Mouse (Mus musculus): ENCODE results near the gene Pacsin1.
A peak's percentile ranks its signal among the peaks of the same experiment; 100 is the strongest.
"Not testable (repeated sequence)": the region's sequence is repeated elsewhere in the genome, so short reads cannot be mapped to it uniquely, and the experiment has no call there.

Pacsin1 gene

DNA sequence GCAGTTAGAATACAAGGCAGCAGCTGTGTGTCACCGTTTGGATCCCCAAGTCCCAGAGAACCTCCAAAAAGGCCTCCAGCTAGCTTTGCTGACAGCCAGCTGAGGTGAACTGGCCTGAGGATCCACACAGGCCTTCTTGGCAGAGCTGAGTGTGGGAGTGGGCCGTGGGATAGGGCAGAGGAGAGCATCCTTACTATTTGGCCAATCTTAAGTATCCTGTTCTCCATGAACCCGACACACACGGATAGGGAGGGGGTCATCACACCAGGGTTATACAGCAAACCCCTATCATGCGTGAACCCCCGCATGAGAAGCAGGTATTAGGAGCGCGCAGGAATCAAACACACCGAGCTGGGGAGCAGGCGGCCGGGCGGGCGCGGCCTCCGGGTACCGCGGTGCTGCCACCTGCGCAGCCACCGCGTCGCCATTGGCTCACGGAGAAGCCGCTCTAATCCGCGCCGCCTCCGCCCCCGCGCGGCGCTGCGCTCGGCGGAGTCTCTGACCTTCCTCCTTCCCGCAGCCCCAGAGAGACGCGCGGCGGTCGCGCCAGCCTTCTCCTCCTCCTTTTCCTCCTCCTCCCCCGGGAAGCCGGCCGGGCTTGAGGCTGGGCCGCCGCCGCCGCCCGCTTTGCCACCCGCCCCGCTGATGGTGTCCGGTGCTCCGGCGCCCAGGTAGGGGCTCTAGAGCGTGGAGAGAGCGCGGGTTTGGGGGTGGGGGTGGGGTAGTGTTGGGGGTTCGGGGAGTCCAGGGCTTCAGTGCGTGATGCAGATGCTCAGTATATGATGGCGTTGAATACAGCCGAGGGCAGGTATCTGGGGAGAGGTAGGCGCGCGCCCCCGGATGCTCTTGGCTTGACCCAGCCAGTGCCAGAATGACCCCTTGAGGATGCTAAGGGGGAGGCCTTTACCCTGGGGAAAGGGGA, at the start of gene Pacsin1:
TSS of gene Pacsin1 (plus strand) at position 421 of the 922 bp plus-strand sequence.
- DNase-seq (ENCODE audit: low spot score): peak; percentile 11

GRCm38 (mm10) chr17:27609576-27609975, 45.7 kb upstream of the Pacsin1 start:
- DNase-seq (ENCODE audit: low spot score): no peak

- no peak for DNase-seq (ENCODE audit: low spot score)
Measured at GRCm38 (mm10) chr17:27610679-27611518, 44.4 kb upstream of the Pacsin1 start.

GRCm38 (mm10) chr17:27611519-27611884, 43.8 kb upstream of the Pacsin1 start:
- DNase-seq (ENCODE audit: low spot score): no peak

GRCm38 (mm10) chr17:27611994-27612393, 43.3 kb upstream of the Pacsin1 start:
- DNase-seq (ENCODE audit: low spot score): no peak

GRCm38 (mm10) chr17:27613016-27613415, 42.3 kb upstream of the Pacsin1 start:
- no peak for DNase-seq (ENCODE audit: low spot score)

DNA sequence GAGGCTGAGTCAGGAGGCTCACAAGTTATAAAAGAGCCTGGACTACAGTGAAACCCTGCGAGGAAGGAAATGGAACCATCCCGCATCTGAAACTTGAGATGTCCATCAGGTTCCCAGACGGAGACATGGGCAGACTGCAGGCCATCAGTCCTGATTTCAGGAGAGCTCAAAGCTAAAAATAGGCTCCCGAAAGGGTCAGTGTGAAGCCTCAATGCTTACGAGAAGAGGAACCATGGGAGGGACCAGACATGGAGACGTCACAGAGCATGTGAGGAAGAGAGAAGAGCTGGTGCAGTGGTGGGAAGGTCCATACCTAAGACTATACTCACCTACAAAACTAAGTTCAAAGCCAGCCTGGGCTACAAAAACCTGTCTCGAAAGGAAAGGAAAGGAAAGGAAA, 39.9 kb upstream of the Pacsin1 start:
- DNase-seq (ENCODE audit: low spot score): no peak

GRCm38 (mm10) chr17:27621161-27621560, 34.1 kb upstream of the Pacsin1 start:
- DNase-seq (ENCODE audit: low spot score): no peak

GRCm38 (mm10) chr17:27621705-27622531, 33.4 kb upstream of the Pacsin1 start:
- no peak for DNase-seq (ENCODE audit: low spot score)

- DNase-seq (ENCODE audit: low spot score): peak; percentile 26
Measured at GRCm38 (mm10) chr17:27622611-27623359, 32.5 kb upstream of the Pacsin1 start.

DNA sequence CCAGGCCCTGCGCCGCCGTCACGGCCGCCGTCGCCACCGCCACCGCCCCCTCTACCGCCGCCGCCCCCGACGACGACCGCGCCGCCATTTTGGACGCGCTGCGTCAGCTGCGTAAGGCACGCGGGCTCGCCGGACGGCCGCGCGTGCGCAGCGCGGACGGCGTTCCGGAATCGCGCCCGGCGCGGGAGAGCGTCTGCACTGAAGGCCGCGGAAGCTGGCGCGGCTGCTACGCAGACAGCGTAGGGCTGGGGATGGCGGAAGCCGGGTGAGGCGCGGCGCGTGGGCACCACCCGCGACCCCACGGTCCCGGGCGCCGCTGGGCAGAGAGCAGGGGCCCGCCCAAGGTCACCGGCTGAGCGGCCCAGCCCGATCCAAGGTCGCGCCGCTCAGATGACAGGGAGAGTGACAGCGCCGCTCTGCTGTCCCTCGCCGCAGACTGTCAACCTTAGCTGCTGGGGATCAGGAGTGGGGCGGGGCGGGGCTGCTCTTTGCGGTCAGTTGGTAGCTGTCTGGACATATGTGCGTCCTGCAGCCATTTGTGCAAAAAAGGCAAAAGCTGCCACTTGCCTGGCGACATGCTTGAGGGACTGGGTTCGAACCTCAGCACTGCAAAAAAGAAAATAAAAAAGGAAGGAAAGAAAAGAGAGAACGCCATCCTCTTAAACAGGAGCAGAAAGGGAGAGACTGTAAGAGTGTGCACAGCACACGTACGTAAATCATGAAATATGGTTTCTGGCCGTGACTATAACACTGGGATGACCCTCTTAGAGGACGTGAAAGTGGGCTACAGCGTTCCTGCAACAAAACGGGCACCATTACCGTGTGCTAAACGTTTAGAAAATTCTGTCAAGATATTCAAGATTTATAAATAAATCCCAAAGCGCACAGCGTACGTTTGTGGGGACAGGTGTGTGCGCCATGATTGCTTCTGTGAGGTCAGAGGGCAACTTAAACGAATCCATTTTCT, 31.7 kb upstream of the Pacsin1 start, which contains the start of gene Nudt3:
TSS of gene Nudt3 (minus strand) at position 136 of the 967 bp plus-strand sequence.
- DNase-seq (ENCODE audit: low spot score): peak; percentile 88

DNA sequence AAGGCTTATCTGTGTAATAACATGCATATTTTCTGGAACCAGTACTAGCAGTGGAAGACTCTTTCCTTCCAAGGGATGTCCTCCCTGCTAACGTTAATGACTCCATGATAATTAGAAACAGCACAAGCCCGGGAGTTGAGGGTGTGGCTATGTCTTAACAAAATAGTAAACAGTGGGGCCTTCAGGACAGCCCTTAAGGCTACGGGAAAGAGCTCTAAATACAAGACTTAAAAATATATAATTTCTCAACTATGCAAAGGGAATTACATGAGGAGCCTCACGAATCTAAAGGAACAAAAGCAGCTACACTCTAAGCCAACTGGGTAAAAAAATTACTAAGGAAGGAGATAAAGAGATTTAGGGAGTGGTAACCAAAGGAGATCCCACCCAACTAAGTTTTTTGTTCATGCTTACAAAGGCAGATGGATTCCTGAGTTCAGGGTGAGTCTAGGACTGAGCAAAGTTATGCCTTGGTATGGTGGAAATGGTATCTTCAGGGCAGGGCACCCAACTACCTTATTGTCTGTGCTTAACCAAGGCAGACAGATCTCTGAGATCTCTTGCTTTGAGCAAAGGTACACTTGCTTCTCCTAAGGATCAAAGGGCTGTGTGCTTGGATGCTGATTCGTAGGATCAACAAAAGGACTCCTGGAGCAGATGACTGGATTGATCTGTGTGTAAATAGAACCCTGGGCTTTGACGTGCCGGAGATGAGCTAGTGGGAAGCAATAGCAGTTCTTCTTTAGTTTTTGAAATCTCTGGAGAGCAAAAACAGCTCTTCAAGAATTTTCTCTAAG, 29.7 kb upstream of the Pacsin1 start:
- no peak for DNase-seq (ENCODE audit: low spot score)

GRCm38 (mm10) chr17:27626681-27627080, 28.6 kb upstream of the Pacsin1 start:
- no peak for DNase-seq (ENCODE audit: low spot score)

DNA sequence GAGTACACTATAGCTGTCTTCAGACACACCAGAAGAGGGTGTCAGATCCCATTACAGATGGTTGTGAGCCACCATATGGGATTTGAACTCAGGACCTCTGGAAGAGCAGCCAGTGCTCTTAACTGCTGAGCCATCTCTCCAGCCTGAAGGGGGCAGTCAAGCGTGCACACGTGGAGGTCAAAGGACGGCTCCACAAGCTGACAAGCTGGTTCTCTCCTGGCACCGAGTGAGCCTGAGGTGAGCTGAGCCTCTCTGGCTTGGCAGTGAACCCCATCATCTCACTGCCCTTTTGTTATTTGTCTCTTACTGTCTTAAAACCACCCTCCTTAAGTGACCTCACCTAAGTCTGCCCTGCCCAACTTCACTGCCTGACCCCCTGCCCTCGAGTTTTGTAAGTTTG, 27.9 kb upstream of the Pacsin1 start:
- no peak for DNase-seq (ENCODE audit: low spot score)

GRCm38 (mm10) chr17:27628376-27628775, 26.9 kb upstream of the Pacsin1 start:
- no peak for DNase-seq (ENCODE audit: low spot score)

DNA sequence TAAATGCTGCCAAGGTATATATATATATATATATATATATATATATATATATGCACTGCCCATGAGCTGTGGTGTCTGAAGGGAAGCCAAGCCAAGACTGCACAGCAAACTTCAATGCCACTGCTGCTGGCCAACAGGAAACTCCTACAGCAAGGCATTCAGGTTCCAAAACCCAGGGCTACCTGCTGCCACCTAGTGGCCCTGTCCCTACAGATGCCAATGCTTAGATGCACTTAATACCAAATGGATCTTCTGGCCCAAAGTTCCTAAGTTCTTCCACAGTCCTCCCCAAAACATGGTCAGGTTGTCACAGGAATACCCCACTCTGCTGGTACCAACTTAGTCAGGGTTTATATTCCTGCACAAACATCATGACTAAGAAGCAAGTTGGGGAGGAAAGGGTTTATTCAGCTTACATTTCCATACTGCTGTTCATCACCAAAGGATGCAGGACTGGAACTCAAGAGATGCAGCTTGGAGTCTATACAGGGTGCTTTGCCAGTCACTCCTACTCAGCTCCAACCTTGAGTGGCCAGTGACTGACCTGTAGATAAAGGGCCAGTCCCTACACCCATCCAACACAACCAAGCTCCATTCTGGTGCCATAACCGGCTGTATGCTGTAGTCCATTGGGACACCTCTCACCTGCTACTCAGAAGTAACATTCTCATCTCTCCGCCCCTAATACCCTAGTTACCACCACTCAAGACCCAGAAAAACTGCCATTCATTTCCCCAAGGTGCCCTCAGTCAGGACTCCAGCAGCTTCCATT, 25.9 kb upstream of the Pacsin1 start:
- peak; percentile 81 for DNase-seq (ENCODE audit: low spot score)

- peak; percentile 90 for DNase-seq (ENCODE audit: low spot score)
Measured at GRCm38 (mm10) chr17:27634871-27635574, 20.3 kb upstream of the Pacsin1 start, which contains the start of gene RPS10-NUDT3. Gene RPS10-NUDT3, minus strand, starts transcription at chr17:27635222.

GRCm38 (mm10) chr17:27635575-27635903, 19.8 kb upstream of the Pacsin1 start:
- DNase-seq (ENCODE audit: low spot score): not testable (repeated sequence)

All from lung, postnatal 25 days (tissue).